11 mouse cellular contexts compared by ENCODE assay signal in genomic region chr1:85687346-85687745, GRCm38 (mm10). TPM values are rescaled to one million over a fixed set of nuclear protein-coding genes. Genes with fewer than 3 reads are reported as not detected.
DNase-seq lines count a peak whose midpoint lies in the region; ATAC-seq and TF ChIP-seq lines count a peak whose summit lies in the region.
"Had no signal": no experiment of that assay in that cellular context is flagged by ENCODE, and none has a peak within 500 bp of the region (broad histone marks: within the 10 kb centered on the region; RNA-seq: fewer than 3 reads in every experiment).

No protein-coding gene starts in this region.

- H3K9me3 ChIP-seq in kidney, postnatal 0 days (replicated peaks; ENCODE audit: low read length): no peaks in the 10 kb centered on the region
- H3K9me3 ChIP-seq: limb, embryonic 13.5 days had no signal

- no peak overlapping the region for H3K27ac ChIP-seq in kidney, postnatal 0 days
- H3K27ac ChIP-seq in cerebellum, adult 2 months (ENCODE audit: insufficient read depth, low read length): no peak overlapping the region
- H3K27ac ChIP-seq: limb, embryonic 13.5 days had no signal

- H3K4me1 ChIP-seq in kidney, postnatal 0 days (replicated peaks; ENCODE audit: insufficient read depth, low read length): no peaks in the 10 kb centered on the region
- no peaks in the 10 kb centered on the region for H3K4me1 ChIP-seq in cerebellum, adult 2 months (ENCODE audit: control insufficient read depth, insufficient read depth, low read length)
- H3K4me1 ChIP-seq: limb, embryonic 13.5 days had no signal

- TF ChIP-seq POLR2A in cerebellum, adult 2 months (IDR thresholded peaks at IDR 0.05; ENCODE audit: borderline replicate concordance, insufficient read depth, low read length): no peak

- H3K4me3 ChIP-seq in kidney, postnatal 0 days (replicated peaks; ENCODE audit: low read depth, low read length): no peak overlapping the region
- H3K4me3 ChIP-seq in cerebellum, adult 2 months (replicated peaks; ENCODE audit: insufficient read depth, low read depth, low read length): no peak overlapping the region
- H3K4me3 ChIP-seq: limb, embryonic 13.5 days had no signal

- no peaks in the 10 kb centered on the region for H3K36me3 ChIP-seq in kidney, postnatal 0 days (ENCODE audit: insufficient read depth, low read length)
- H3K36me3 ChIP-seq: limb, embryonic 13.5 days had no signal

- no peak overlapping the region for H3K9ac ChIP-seq in kidney, postnatal 0 days (ENCODE audit: low read depth, low read length)
- H3K9ac ChIP-seq: limb, embryonic 13.5 days had no signal

- WGBS in kidney, postnatal 0 days: 42% methylated on average over 5 of the region's 5 CpGs
- WGBS in cerebellum, adult 2 months: 80% methylated on average over 5 of the region's 5 CpGs

- no peak for ATAC-seq in kidney, postnatal 0 days (replicated peaks; ENCODE audit: low FRiP score, low read depth)
- peak; percentile 84 for ATAC-seq in granulocyte monocyte progenitor cell, adult 5-6 weeks (replicated peaks; ENCODE audit: poor library complexity, severe bottlenecking)
- ATAC-seq in neutrophil, adult 5-6 weeks (ENCODE audit: extremely low read depth, insufficient number of reproducible peaks, low FRiP score, poor library complexity, severe bottlenecking): peak; percentile 89

- no peak for TF ChIP-seq CTCF in kidney, postnatal 0 days (IDR thresholded peaks at IDR 0.05; ENCODE audit: low read depth)
- TF ChIP-seq CTCF in cerebellum, adult 2 months (IDR thresholded peaks at IDR 0.05; ENCODE audit: borderline replicate concordance, insufficient read depth, low read depth, low read length): no peak

- DNase-seq in kidney, postnatal 0 days (ENCODE audit: low spot score): peak; percentile 8
- DNase-seq in kidney, postnatal 10 days: no peak
- DNase-seq in thymus, postnatal 4 days: peak; percentile 61
- no peak for DNase-seq in layer of hippocampus, postnatal 36 days
- no peak for DNase-seq in gastrocnemius, adult 8-10 months (ENCODE audit: low spot score in 2 of 2)
- no peak for DNase-seq in cerebellum, adult 2 months
- DNase-seq: cerebellum, adult 11 months; kidney, postnatal 36 days had no signal

- no peaks in the 10 kb centered on the region for H3K27me3 ChIP-seq in kidney, postnatal 0 days (ENCODE audit: insufficient read depth, low read length)
- no peaks in the 10 kb centered on the region for H3K27me3 ChIP-seq in cerebellum, adult 2 months (ENCODE audit: control insufficient read depth, insufficient read depth, low read length)
- H3K27me3 ChIP-seq: limb, embryonic 13.5 days had no signal

- no peak overlapping the region for H3K4me2 ChIP-seq in kidney, postnatal 0 days (ENCODE audit: low read length)
- H3K4me2 ChIP-seq: limb, embryonic 13.5 days had no signal

RNA-seq across cellular contexts. Expression of gene Sp100, which starts 37.6 kb away (rescaled TPM):
- 17.4 and 19.2 TPM in 2 replicates for polyA plus RNA-seq in kidney, postnatal 0 days (2015; fragmentation: Nextera tagmentation; extraction: Ambion mirVana)
- total RNA-seq in granulocyte monocyte progenitor cell, adult 5-6 weeks (2014; fragmentation: Nextera tagmentation): 109 and 124 TPM in 2 replicates
- 68.7 and 78.7 TPM in 2 replicates for total RNA-seq in granulocyte monocyte progenitor cell, adult 5-6 weeks (2017)
- total RNA-seq in neutrophil, adult 5-6 weeks (2017): 539 and 547 TPM in 2 replicates
- 1 to 10 TPM; 2.6 to 3.0 TPM for total RNA-seq in layer of hippocampus, postnatal 36 days (2021)
- 1 to 10 TPM; 3.7 to 6.8 (median 5.7) TPM for total RNA-seq in gastrocnemius, adult 8-10 months (2022)
- 4.7 and 5.4 TPM in 2 replicates for polyA plus RNA-seq in cerebellum, adult 2 months (2012; rRNA removed)

Comparison
In these comparisons a context has a peak if more than half of its experiments do, and no peak if none do; other contexts are left out.
1. DNase-seq: peak in kidney, postnatal 0 days (single experiment) and thymus, postnatal 4 days (single experiment); none in kidney, postnatal 10 days (single experiment), layer of hippocampus, postnatal 36 days (0 of 2), gastrocnemius, adult 8-10 months (0 of 2) and cerebellum, adult 2 months (0 of 2).
2. RNA of gene Sp100, which starts 37.6 kb away (total RNA-seq): 539 to 547 TPM in neutrophil, adult 5-6 weeks and 68.7 to 124 TPM in granulocyte monocyte progenitor cell, adult 5-6 weeks; 3.7 to 6.8 TPM in gastrocnemius, adult 8-10 months and 2.6 to 3.0 TPM in layer of hippocampus, postnatal 36 days; every median in the first group is over 4 times any median in the second.